Mouse (Mus musculus) lung, embryonic 16.5 days (tissue): Measurements from ENCODE around the gene Pxn. TPM values are rescaled to one million over a fixed set of nuclear protein-coding genes. Genes with fewer than 3 reads are reported as not detected.

ENCODE experiments used
- ATAC-seq: fragments of 200-750 bp; cut with Nextera tagmentation; 2 replicates; pipeline ENCODE4 v1.8.0; 2017; ENCODE audit warnings: low read depth, mild to moderate bottlenecking, moderate library complexity
- H3K27ac ChIP-seq: fragments of 300-500 bp; sonication (generic); 2 replicates; pipeline ENCODE4 v1.5.1; 2014; ENCODE audit warnings: mild to moderate bottlenecking, control low read depth, low read length
- H3K27me3 ChIP-seq: fragments of 300-500 bp; sonication (generic); 2 replicates; pipeline ENCODE4 v1.6.1; 2014; ENCODE audit warnings: low read depth, low read length, mixed read lengths; ENCODE audit not compliant: control insufficient read depth, insufficient read depth
- H3K36me3 ChIP-seq: fragments of 300-500 bp; sonication (generic); 2 replicates; pipeline ENCODE4 v1.6.1; 2014; ENCODE audit warnings: low read length; ENCODE audit not compliant: control insufficient read depth, insufficient read depth
- H3K4me1 ChIP-seq: fragments of 300-500 bp; sonication (generic); replicated peaks from 2 replicates; pipeline ENCODE4 v1.6.1; 2014; ENCODE audit warnings: low read length, mixed read lengths; ENCODE audit not compliant: control insufficient read depth, insufficient read depth
- H3K4me2 ChIP-seq: fragments of 300-500 bp; sonication (generic); 2 replicates; pipeline ENCODE4 v1.6.1; 2014; ENCODE audit warnings: low read depth, low read length, control low read depth
- H3K4me3 ChIP-seq: fragments of 300-500 bp; sonication (generic); 2 replicates; pipeline ENCODE4 v1.5.1; 2014; ENCODE audit warnings: mild to moderate bottlenecking, low read length, control low read depth
- H3K9ac ChIP-seq: fragments of 300-500 bp; sonication (generic); 2 replicates; pipeline ENCODE4 v1.6.1; 2014; ENCODE audit warnings: low read length, control low read depth
- H3K9me3 ChIP-seq: fragments of 300-500 bp; sonication (generic); 2 replicates; pipeline ENCODE4 v1.6.1; 2016; ENCODE audit warnings: low read length; ENCODE audit not compliant: control insufficient read depth
- WGBS: fragments of 180-500 bp; shearing (Covaris S2); extraction: QIAGEN DNeasy Blood & Tissue Kit; methylation state at CpG from one replicate; pipeline ENCODE4 v1.1.7; 2014; 5-methylcytosine and 5-hydroxymethylcytosine counted together
- polyA plus RNA-seq: library from polyadenylated mRNA; unstranded; fragments of >200 nt; fragmentation: Nextera tagmentation; extraction: Ambion mirVana; gene quantifications from 2 replicates; pipeline ENCODE4 v1.2.1, GENCODE M21; 2015

Gene Pxn
- polyA plus RNA-seq, 1 experiment from 2014 or later, result 74.4 TPM

GRCm38 (mm10) chr5:115550482-115551005, 44.1 kb downstream of the Pxn start:
- H3K27ac ChIP-seq, result no peak overlapping the region
- H3K4me3 ChIP-seq, result no peak overlapping the region
- H3K9ac ChIP-seq, result no peak overlapping the region
- 71% methylated on average over 11 of the region's 11 CpGs for WGBS
- no peak for ATAC-seq
- peaks cover 9% of the 10 kb centered on the region; the same call in 1 of the 2 replicates for H3K4me1 ChIP-seq
- H3K4me2 ChIP-seq, result no peak overlapping the region
- H3K9me3 ChIP-seq, result no peaks in the 10 kb centered on the region
- no peaks in the 10 kb centered on the region for H3K27me3 ChIP-seq
- H3K36me3 ChIP-seq, result peaks cover 46% of the 10 kb centered on the region

GRCm38 (mm10) chr5:115551386-115551785, 44.9 kb downstream of the Pxn start:
- Histone ChIP-seq H3K4me1 (peaks cover 5% of the 10 kb centered on the region; the same call in 1 of the 2 replicates), H3K4me3 (no peak overlapping the region), H3K27ac (no peak overlapping the region), H3K27me3 (no peaks in the 10 kb centered on the region), H3K9me3 (no peaks in the 10 kb centered on the region), H3K4me2 (no peak overlapping the region), H3K36me3 (peaks cover 41% of the 10 kb centered on the region), H3K9ac (no peak overlapping the region)
- no peak for ATAC-seq
- 74% methylated on average over 12 of the region's 12 CpGs for WGBS

GRCm38 (mm10) chr5:115551799-115552198, 45.3 kb downstream of the Pxn start:
- peaks cover 40% of the 10 kb centered on the region for H3K36me3 ChIP-seq
- ATAC-seq, result no peak
- 80% methylated on average over 13 of the region's 13 CpGs for WGBS

GRCm38 (mm10) chr5:115553801-115554420, 47.4 kb downstream of the Pxn start:
- Histone ChIP-seq H3K27me3 (no peaks in the 10 kb centered on the region), H3K27ac (no peak overlapping the region), H3K4me2 (no peak overlapping the region), H3K9ac (no peak overlapping the region), H3K4me3 (no peak overlapping the region), H3K9me3 (no peaks in the 10 kb centered on the region), H3K36me3 (peaks cover 22% of the 10 kb centered on the region), H3K4me1 (no peaks in the 10 kb centered on the region)
- ATAC-seq, result no peak
- WGBS, result 86% methylated on average over 33 of the region's 33 CpGs

More at GRCm38 (mm10) chr5:115551799-115552198, 45.3 kb downstream of the Pxn start:
- Histone ChIP-seq H3K27me3 (no peaks in the 10 kb centered on the region), H3K4me3 (no peak overlapping the region), H3K9me3 (no peaks in the 10 kb centered on the region), H3K4me2 (no peak overlapping the region), H3K27ac (no peak overlapping the region), H3K9ac (no peak overlapping the region), H3K4me1 (peaks cover under 1% of the 10 kb centered on the region; the same call in 1 of the 2 replicates)

- H3K4me3 ChIP-seq, result no peak overlapping the region
- peaks cover 20% of the 10 kb centered on the region for H3K36me3 ChIP-seq
- no peak overlapping the region for H3K27ac ChIP-seq
- no peaks in the 10 kb centered on the region for H3K27me3 ChIP-seq
- no peak overlapping the region for H3K4me2 ChIP-seq
- no peaks in the 10 kb centered on the region for H3K9me3 ChIP-seq
- no peak for ATAC-seq
- no peaks in the 10 kb centered on the region for H3K4me1 ChIP-seq
- no peak overlapping the region for H3K9ac ChIP-seq
- 90% methylated on average over 18 of the region's 18 CpGs for whole genome bisulfite sequencing
Measured at GRCm38 (mm10) chr5:115554536-115555291, 48.2 kb downstream of the Pxn start.

- Histone ChIP-seq H3K27me3 (no peaks in the 10 kb centered on the region), H3K4me3 (no peak overlapping the region), H3K36me3 (peaks cover 28% of the 10 kb centered on the region), H3K9me3 (no peaks in the 10 kb centered on the region), H3K9ac (no peak overlapping the region), H3K4me1 (peaks cover 10% of the 10 kb centered on the region), H3K4me2 (no peak overlapping the region), H3K27ac (no peak overlapping the region)
- WGBS, result 7% methylated on average over 8 of the region's 8 CpGs
- no peak for ATAC-seq
Measured at GRCm38 (mm10) chr5:115556217-115556616, 49.7 kb downstream of the Pxn start.

GRCm38 (mm10) chr5:115558182-115558794, 51.8 kb downstream of the Pxn start:
- no peak overlapping the region for H3K4me2 ChIP-seq
- no peak overlapping the region for H3K4me3 ChIP-seq
- H3K27me3 ChIP-seq, result no peaks in the 10 kb centered on the region
- H3K9me3 ChIP-seq, result no peaks in the 10 kb centered on the region
- H3K4me1 ChIP-seq, result peaks cover 12% of the 10 kb centered on the region
- 92% methylated on average over 14 of the region's 14 CpGs for WGBS
- H3K36me3 ChIP-seq, result peaks cover 37% of the 10 kb centered on the region
- no peak overlapping the region for H3K9ac ChIP-seq
- no peak for ATAC-seq
- H3K27ac ChIP-seq, result no peak overlapping the region

- Histone ChIP-seq H3K4me3 (peak within 1 kb of the TSS; percentile 88), H3K4me2 (peak within 1 kb of the TSS; percentile 92), H3K9me3 (no peaks in the 10 kb centered on the region), H3K36me3 (peaks cover 29% of the 10 kb centered on the region), H3K27ac (peak within 1 kb of the TSS; percentile 82), H3K4me1 (peaks cover 12% of the 10 kb centered on the region), H3K9ac (peak within 1 kb of the TSS; percentile 98), H3K27me3 (no peaks in the 10 kb centered on the region)
- under 1% methylated on average over 76 of the region's 78 CpGs for WGBS
- ATAC-seq, result peak; percentile 99
Measured at GRCm38 (mm10) chr5:115559237-115560101, 53.0 kb downstream of the Pxn start, which contains the start of gene Rplp0. Gene Rplp0 (plus strand): TSS chr5:115559467.
